Comparison of ENCODE assay signal across 16 mouse cellular contexts in genomic region chr2:14249839-14250564, GRCm38 (mm10). TPM values are rescaled to one million over a fixed set of nuclear protein-coding genes. Genes with fewer than 3 reads are reported as not detected.
A peak's percentile ranks its signal among the peaks of the same experiment; 100 is the strongest.
DNase-seq lines count a peak whose midpoint lies in the region; ATAC-seq and TF ChIP-seq lines count a peak whose summit lies in the region.
"Had no signal": no experiment of that assay in that cellular context is flagged by ENCODE, and none has a peak within 500 bp of the region (broad histone marks: within the 10 kb centered on the region; RNA-seq: fewer than 3 reads in every experiment).

No protein-coding gene starts in this region.

- no peak for TF ChIP-seq EP300 in stomach, postnatal 0 days (optimal IDR thresholded peaks at IDR 0.05)

- peak; percentile 89 for ATAC-seq in monocyte, adult 5-6 weeks (replicated peaks; ENCODE audit: insufficient number of reproducible peaks, low FRiP score, low TSS enrichment, poor library complexity, severe bottlenecking)
- no peak for ATAC-seq in erythroblast, adult 5-6 weeks (replicated peaks; ENCODE audit: low FRiP score, poor library complexity, severe bottlenecking)
- no peak for ATAC-seq in stomach, postnatal 0 days (ENCODE audit: low FRiP score, low TSS enrichment)
- ATAC-seq: inflammation-experienced regulatory T-cells, adult 6 months had no signal

- no peaks in the 10 kb centered on the region for H3K4me1 ChIP-seq in brown adipose tissue, adult 24 weeks (ENCODE audit: control insufficient read depth, insufficient read depth, insufficient read length, low read length)
- no peaks in the 10 kb centered on the region for H3K4me1 ChIP-seq in stomach, postnatal 0 days (replicated peaks; ENCODE audit: control insufficient read depth, insufficient read depth)

- peak overlapping the region; percentile 37; the same call in 1 of the 2 replicates for H3K27ac ChIP-seq in brown adipose tissue, adult 24 weeks (replicated peaks; ENCODE audit: low read depth, low read length)
- H3K27ac ChIP-seq in stomach, postnatal 0 days (replicated peaks) = no peak overlapping the region

- no peaks in the 10 kb centered on the region for H3K27me3 ChIP-seq in stomach, postnatal 0 days (ENCODE audit: control insufficient read depth, insufficient read depth, low read length)
- H3K27me3 ChIP-seq: megakaryocyte, embryonic 14.5 days had no signal

- H3K4me3 ChIP-seq in brown adipose tissue, adult 24 weeks (ENCODE audit: insufficient read depth, low read depth, low read length) = no peak overlapping the region
- H3K4me3 ChIP-seq in stomach, postnatal 0 days (ENCODE audit: low read depth, low read length) = no peak overlapping the region
- H3K4me3 ChIP-seq: megakaryocyte, embryonic 14.5 days had no signal

- H3K36me3 ChIP-seq in stomach, postnatal 0 days (ENCODE audit: control insufficient read depth, insufficient read depth, low read length) = no peaks in the 10 kb centered on the region

- WGBS in stomach, postnatal 0 days = 77% methylated on average over 3 of the region's 3 CpGs

- no peak overlapping the region for H3K4me2 ChIP-seq in stomach, postnatal 0 days (replicated peaks; ENCODE audit: low read depth)

- H3K9ac ChIP-seq in stomach, postnatal 0 days (ENCODE audit: low read length) = no peak overlapping the region

- H3K9me3 ChIP-seq in stomach, postnatal 0 days (ENCODE audit: control insufficient read depth, low read length) = no peaks in the 10 kb centered on the region
- H3K9me3 ChIP-seq: megakaryocyte, embryonic 14.5 days had no signal

- peak; percentile 35 for DNase-seq in lung, postnatal 36 days
- DNase-seq in lung, postnatal 14 days = no peak
- DNase-seq in adipocyte (ENCODE audit: low spot score) = no peak
- DNase-seq in stomach, postnatal 0 days (ENCODE audit: low spot score) = no peak
- DNase-seq: adrenal gland, postnatal 10 days; cerebellum, adult 2 months; embryo, embryonic 11 days; heart, postnatal 10 days; kidney, postnatal 4 days; liver; right cerebral cortex, postnatal 4 days had no signal

- no peak for TF ChIP-seq CTCF in stomach, postnatal 0 days (IDR thresholded peaks at IDR 0.05; ENCODE audit: low read depth)

RNA-seq across cellular contexts. Expression of gene Mrc1, which starts 20.8 kb away (rescaled TPM):
- 12.1 and 16.7 TPM in 2 replicates for polyA plus RNA-seq in brown adipose tissue, adult 24 weeks (2012; ENCODE audit: insufficient read depth, insufficient read length, missing spikeins)
- total RNA-seq in monocyte, adult 5-6 weeks (2017) = 0.58 to 5.2 TPM (median 2.9 TPM) in 3 replicates
- 23.2 and 27.4 TPM in 2 replicates for total RNA-seq in erythroblast, adult 5-6 weeks (2015; ENCODE audit: low replicate concordance)
- 24.8 and 31.8 TPM in 2 replicates for total RNA-seq in erythroblast, adult 5-6 weeks (2017; ENCODE audit: low replicate concordance)
- 9.9 TPM in 2 replicates for polyA plus RNA-seq in stomach, postnatal 0 days (2015; fragmentation: Nextera tagmentation; extraction: Ambion mirVana)
